Mouse (Mus musculus) heart, adult 18-20 months (tissue): ENCODE results near the gene Vil1. TPM values are rescaled to one million over a fixed set of nuclear protein-coding genes. Genes with fewer than 3 reads are reported as not detected.

Experiments used
- DNase-seq, 2 experiments: peaks; one replicate each; pipeline ENCODE4 v3.0.0; 2021 to 2022; ENCODE audit warnings: mixed read lengths in 1 of 2
- microRNA-seq, 2 experiments: library from miRNA; unstranded; fragments of <30 nt; microRNA quantifications; one replicate each; pipeline ENCODE4 v1.2.0; 2022
- total RNA-seq, 2 experiments: library from RNA; stranded (reverse); gene quantifications; 2 replicates each; pipeline ENCODE4 v1.2.3; 2021

Gene Vil1
- total RNA-seq, 2 experiments from 2014 or later, result 1.2 to 1.5 TPM

GRCm38 (mm10) chr1:74415143-74415542 is 6.0 kb downstream of the Vil1 start:
- no peak for DNase-seq

GRCm38 (mm10) chr1:74418747-74419439 is 9.7 kb downstream of the Vil1 start:
- peak; percentile 58 to 59 for DNase-seq

GRCm38 (mm10) chr1:74419440-74419794 is 10.2 kb downstream of the Vil1 start:
- DNase-seq, result peak in 1 of 2 experiments; percentile 62

GRCm38 (mm10) chr1:74423147-74423546 is 14.0 kb downstream of the Vil1 start:
- no peak for DNase-seq

GRCm38 (mm10) chr1:74425845-74426244 is 16.7 kb downstream of the Vil1 start:
- DNase-seq, result no peak

- no peak for DNase-seq
These were observed 24.0 kb downstream of the Vil1 start for GRCm38 (mm10) chr1:74433220-74433619.

- peak; percentile 16 to 33 for DNase-seq
These were observed 25.4 kb downstream of the Vil1 start for GRCm38 (mm10) chr1:74434596-74434995.

GRCm38 (mm10) chr1:74435563-74435962 is 26.4 kb downstream of the Vil1 start:
- no peak for DNase-seq

GRCm38 (mm10) chr1:74437702-74438427 is 28.7 kb downstream of the Vil1 start:
- DNase-seq, result peak; percentile 56 to 74

- DNase-seq, result peak in 1 of 2 experiments; percentile 11
These were observed 30.1 kb downstream of the Vil1 start for GRCm38 (mm10) chr1:74439166-74439876.

- DNase-seq, result no peak
These were observed 35.4 kb downstream of the Vil1 start for GRCm38 (mm10) chr1:74444538-74444937.

GRCm38 (mm10) chr1:74452611-74453045 is 43.5 kb downstream of the Vil1 start:
- DNase-seq, result peak; percentile 45 to 58

GRCm38 (mm10) chr1:74460273-74460672 is 51.1 kb downstream of the Vil1 start:
- DNase-seq, result peak; percentile 30 to 65

Small RNA genes within 50 kb of the gene (microRNA-seq; reads per million reads assigned to microRNA genes)
- 30,272 to 43,929 reads per million in 2 experiments for gene Mir26b

Other genes starting within 250 kb of the Vil1 start
- gene Cxcr1, start 214.7 kb upstream of the Vil1 start, total RNA-seq, result not detected
- gene Arpc2, start 173.3 kb upstream of the Vil1 start, total RNA-seq, result 100 to 1,000 TPM; 141 to 153 TPM
- not detected for gene Gpbar1, start 130.8 kb upstream of the Vil1 start, total RNA-seq
- gene Aamp, start 124.6 kb upstream of the Vil1 start, total RNA-seq, result 100 to 1,000 TPM in 1 of 2 experiments, 10 to 100 TPM in 1; 99.8 to 102 TPM
- gene Pnkd, start 124.4 kb upstream of the Vil1 start, total RNA-seq, result 100 to 1,000 TPM; 138 to 151 TPM
- gene Tmbim1, start 103.8 kb upstream of the Vil1 start, total RNA-seq, result 10 to 100 TPM; 40.2 to 46.3 TPM
- gene Catip, start 47.3 kb upstream of the Vil1 start, total RNA-seq, result under 1 TPM in 1 of 2 experiments, not detected in 1; 0.44 TPM
- 1 to 10 TPM; 5.3 to 5.4 TPM for gene Slc11a1, start 34.2 kb upstream of the Vil1 start, total RNA-seq
- gene Ctdsp1, start 17.9 kb upstream of the Vil1 start, total RNA-seq, result 100 to 1,000 TPM; 107 to 116 TPM
- 10 to 100 TPM; 12.6 to 13.0 TPM for gene Cnot9, start 96.7 kb downstream of the Vil1 start, total RNA-seq
- under 1 TPM in 1 of 2 experiments, not detected in 1; 0.15 TPM for gene Plcd4, start 133.5 kb downstream of the Vil1 start, total RNA-seq
- gene Usp37, start 134.9 kb downstream of the Vil1 start, total RNA-seq, result 1 to 10 TPM; 9.0 to 9.9 TPM
- gene Zfp142, start 178.9 kb downstream of the Vil1 start, total RNA-seq, result 10 to 100 TPM; 10.6 to 13.2 TPM
- 10 to 100 TPM; 33.6 to 35.2 TPM for gene Bcs1l, start 178.9 kb downstream of the Vil1 start, total RNA-seq
- gene Rnf25, start 192.0 kb downstream of the Vil1 start, total RNA-seq, result 10 to 100 TPM; 13.8 to 19.6 TPM
- gene Stk36, start 192.1 kb downstream of the Vil1 start, total RNA-seq, result under 1 TPM; 0.64 to 0.74 TPM